Mouse (Mus musculus) spleen, postnatal 14 days (tissue): ENCODE results near the gene Zswim5.
"Not testable (repeated sequence)": the region's sequence is repeated elsewhere in the genome, so short reads cannot be mapped to it uniquely, and the experiment has no call there.

ENCODE experiments used
- DNase-seq, 2 experiments: peaks; one replicate each; pipeline ENCODE4 v3.0.0; 2021 to 2022; ENCODE audit warnings: low spot score in 2 of 2

The Zswim5 gene

GRCm38 (mm10) chr4:116876995-116877728 is at the start of gene Zswim5:
Gene Zswim5, plus strand, starts transcription at chr4:116877376.
- DNase-seq: peak in 1 of 2 experiments; percentile 4

GRCm38 (mm10) chr4:116827819-116828218 is 49.4 kb upstream of the Zswim5 start:
- DNase-seq: no peak

GRCm38 (mm10) chr4:116829364-116830069 is 47.7 kb upstream of the Zswim5 start:
- DNase-seq: no peak

- DNase-seq: no peak
Observed at GRCm38 (mm10) chr4:116830070-116830368, 47.2 kb upstream of the Zswim5 start.

- DNase-seq: no peak
Observed at GRCm38 (mm10) chr4:116838999-116839398, 38.2 kb upstream of the Zswim5 start.

- DNase-seq: not testable (repeated sequence)
Observed at GRCm38 (mm10) chr4:116840096-116840495, 37.1 kb upstream of the Zswim5 start.

- no peak for DNase-seq
Observed at GRCm38 (mm10) chr4:116840841-116841240, 36.3 kb upstream of the Zswim5 start.

- no peak for DNase-seq
Observed at GRCm38 (mm10) chr4:116844324-116844723, 32.9 kb upstream of the Zswim5 start.

- no peak for DNase-seq
Observed at GRCm38 (mm10) chr4:116849901-116850300, 27.3 kb upstream of the Zswim5 start.

- no peak for DNase-seq
Observed at GRCm38 (mm10) chr4:116854286-116854685, 22.9 kb upstream of the Zswim5 start.

GRCm38 (mm10) chr4:116857203-116857602 is 20.0 kb upstream of the Zswim5 start:
- DNase-seq: no peak

GRCm38 (mm10) chr4:116859711-116860110 is 17.5 kb upstream of the Zswim5 start:
- no peak for DNase-seq

- DNase-seq: no peak
Observed at GRCm38 (mm10) chr4:116862023-116862422, 15.2 kb upstream of the Zswim5 start.

- no peak for DNase-seq
Observed at GRCm38 (mm10) chr4:116869898-116870297, 7.3 kb upstream of the Zswim5 start.

GRCm38 (mm10) chr4:116874595-116874994 is 2.6 kb upstream of the Zswim5 start:
- DNase-seq: no peak

GRCm38 (mm10) chr4:116876630-116876994 is 564 bp upstream of the Zswim5 start:
- DNase-seq: no peak

- no peak for DNase-seq
Observed at GRCm38 (mm10) chr4:116877729-116878321, 649 bp downstream of the Zswim5 start.

GRCm38 (mm10) chr4:116878491-116878890 is 1.3 kb downstream of the Zswim5 start:
- DNase-seq: no peak

- no peak for DNase-seq
Observed at GRCm38 (mm10) chr4:116882679-116883078, 5.5 kb downstream of the Zswim5 start.

GRCm38 (mm10) chr4:116894200-116895080 is 17.3 kb downstream of the Zswim5 start:
- no peak for DNase-seq

- no peak for DNase-seq
Observed at GRCm38 (mm10) chr4:116910489-116911181, 33.5 kb downstream of the Zswim5 start.
